Mouse (Mus musculus): ENCODE data around the gene Itpa.

DNA sequence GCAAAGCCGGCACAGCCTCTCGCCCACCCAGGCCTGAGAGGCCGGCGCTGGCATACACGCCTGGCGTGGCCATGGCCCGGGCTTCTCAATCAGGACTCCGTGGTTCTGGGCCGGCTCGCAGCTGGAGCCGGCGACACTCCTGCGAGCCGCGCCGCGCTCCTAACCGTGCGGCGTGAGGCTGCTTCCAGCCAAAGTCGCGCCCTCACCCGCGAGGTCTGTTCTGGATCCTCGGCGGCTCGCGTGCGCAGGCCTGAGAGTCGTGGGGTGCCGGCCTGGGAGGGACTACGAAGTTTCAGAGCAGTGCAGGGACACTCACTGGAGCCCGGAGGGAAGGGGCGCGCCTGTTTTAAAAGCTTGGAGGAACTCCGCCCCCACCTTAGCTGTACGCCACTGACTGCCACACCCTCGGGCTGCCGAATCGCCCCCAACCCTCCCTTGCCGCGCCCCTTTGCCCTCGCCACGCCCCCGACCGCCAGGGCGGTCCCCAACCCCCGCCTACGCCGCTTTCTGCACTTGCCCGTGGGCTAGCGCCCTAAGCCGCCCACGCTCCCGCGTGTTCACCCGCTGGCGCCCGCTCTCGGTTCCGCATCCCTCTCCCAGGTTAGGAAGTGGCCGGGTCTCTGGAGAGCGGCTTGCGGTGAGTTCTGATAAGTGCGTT is 29.9 kb downstream of the Itpa start, which contains the start of gene Slc4a11:
- TF ChIP-seq CTCF (conservative IDR thresholded peaks at IDR 0.05; ENCODE audit: low read length), result no peak
- no peak for TF ChIP-seq POU5F1 (IDR thresholded peaks at IDR 0.05; ENCODE audit: borderline replicate concordance, low read length)
- TF ChIP-seq NANOG (IDR thresholded peaks at IDR 0.05; ENCODE audit: borderline replicate concordance, low read length), result no peak

Data from E14TG2a.4 (cell line).